Mouse (Mus musculus) spleen, adult 18-20 months (tissue): Measurements from ENCODE around the gene Stk39.
"Not testable (repeated sequence)": the region's sequence is repeated elsewhere in the genome, so short reads cannot be mapped to it uniquely, and the experiment has no call there.

Experiments used
- DNase-seq, 2 experiments: peaks; one replicate each; pipeline ENCODE4 v3.0.0; 2022; ENCODE audit warnings: mixed read lengths in 2 of 2

Gene Stk39

GRCm38 (mm10) chr2:68270836-68271235 lies 201.2 kb downstream of the Stk39 start:
- DNase-seq: no peak

- no peak for DNase-seq
Observed at GRCm38 (mm10) chr2:68269646-68270045, 202.4 kb downstream of the Stk39 start.

- no peak for DNase-seq
Observed at GRCm38 (mm10) chr2:68264826-68265225, 207.2 kb downstream of the Stk39 start.

- no peak for DNase-seq
Observed at GRCm38 (mm10) chr2:68260911-68261310, 211.2 kb downstream of the Stk39 start.

- no peak for DNase-seq
Observed at GRCm38 (mm10) chr2:68257571-68257970, 214.5 kb downstream of the Stk39 start.

DNA sequence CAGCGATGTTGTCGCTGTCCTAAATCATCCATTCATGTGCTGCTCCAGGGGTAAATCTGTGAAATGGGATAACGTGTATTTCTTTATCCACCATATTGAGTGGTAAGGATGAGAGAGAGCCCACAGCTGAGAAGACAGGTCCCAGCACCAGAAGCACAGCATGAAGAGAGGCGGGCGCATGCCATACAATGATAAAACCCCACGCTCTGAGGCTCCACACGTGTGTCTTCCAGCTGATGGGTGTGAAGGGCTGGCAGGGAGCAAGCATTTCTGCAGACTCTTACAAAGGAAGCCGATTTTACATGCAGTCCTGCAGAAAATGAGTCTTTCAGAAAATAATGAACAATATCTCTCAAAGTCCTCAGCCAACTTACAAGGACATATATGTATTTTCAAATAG lies 215.6 kb downstream of the Stk39 start:
- no peak for DNase-seq

GRCm38 (mm10) chr2:68254756-68255155 lies 217.3 kb downstream of the Stk39 start:
- no peak for DNase-seq

- no peak for DNase-seq
Observed at GRCm38 (mm10) chr2:68253222-68253621, 218.8 kb downstream of the Stk39 start.

DNA sequence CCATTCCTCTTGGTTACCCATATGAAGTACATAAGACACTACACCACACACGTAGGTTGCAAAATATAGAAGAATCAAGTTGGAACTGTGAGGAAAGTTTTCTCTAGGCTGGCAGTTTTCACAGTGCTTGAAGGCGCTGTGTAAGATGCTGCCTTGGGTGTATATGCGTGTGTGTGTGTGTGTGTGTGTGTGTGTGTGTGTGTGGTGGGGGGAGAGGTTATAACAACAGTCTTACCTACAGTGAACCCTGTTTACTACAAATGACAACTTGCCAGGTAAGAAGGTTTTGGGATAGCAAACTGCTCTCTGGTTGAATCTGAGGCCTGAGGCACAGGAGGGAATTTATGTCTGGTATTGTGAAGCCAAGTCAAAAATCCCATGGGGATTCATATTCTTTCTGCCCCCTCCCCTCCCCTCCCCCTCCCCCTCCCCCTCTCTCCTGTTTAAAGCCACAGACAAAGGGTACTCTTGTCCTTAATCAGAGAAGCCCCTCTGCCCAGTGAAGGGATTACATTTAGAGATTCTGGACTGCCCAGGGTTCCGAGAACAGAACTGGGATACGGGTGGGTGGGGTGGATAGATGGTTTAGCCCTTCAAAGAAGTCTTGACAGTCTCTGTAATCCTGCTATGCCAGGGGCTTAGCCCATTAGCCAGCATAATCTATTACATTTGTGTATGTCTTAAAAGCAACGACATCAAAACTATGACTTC lies 219.9 kb downstream of the Stk39 start:
- DNase-seq: no peak

GRCm38 (mm10) chr2:68250897-68251296 lies 221.2 kb downstream of the Stk39 start:
- no peak for DNase-seq

DNA sequence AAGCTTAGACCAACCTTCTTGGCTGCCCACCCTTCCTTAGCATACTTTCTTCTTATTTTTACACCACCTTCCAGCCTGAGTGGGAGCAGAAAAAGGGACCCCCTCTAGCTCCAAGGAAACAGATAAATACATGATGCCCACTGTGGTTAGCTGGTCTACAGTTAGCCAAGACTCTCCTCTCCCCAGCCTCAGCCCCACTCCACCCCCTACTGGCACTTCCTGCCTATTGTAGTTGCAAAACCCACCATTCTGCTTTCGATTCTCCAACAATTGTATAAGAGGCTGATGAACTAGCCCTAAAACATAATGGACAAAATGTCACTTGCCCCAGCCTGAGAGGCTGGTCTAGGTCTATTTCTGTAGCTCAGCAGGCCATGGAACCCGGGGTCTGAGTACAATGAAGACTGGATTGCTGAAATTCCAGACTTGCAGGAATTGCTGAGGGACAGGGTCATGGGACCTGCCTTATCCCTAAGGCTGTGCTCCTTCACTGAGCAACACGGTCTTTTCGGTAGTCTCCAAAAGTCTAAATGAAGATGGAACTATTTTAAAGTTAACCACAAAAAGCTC lies 222.1 kb downstream of the Stk39 start:
- DNase-seq: no peak

GRCm38 (mm10) chr2:68246284-68246683 lies 225.8 kb downstream of the Stk39 start:
- DNase-seq: no peak

- no peak for DNase-seq
Observed at GRCm38 (mm10) chr2:68244556-68244955, 227.5 kb downstream of the Stk39 start.

DNA sequence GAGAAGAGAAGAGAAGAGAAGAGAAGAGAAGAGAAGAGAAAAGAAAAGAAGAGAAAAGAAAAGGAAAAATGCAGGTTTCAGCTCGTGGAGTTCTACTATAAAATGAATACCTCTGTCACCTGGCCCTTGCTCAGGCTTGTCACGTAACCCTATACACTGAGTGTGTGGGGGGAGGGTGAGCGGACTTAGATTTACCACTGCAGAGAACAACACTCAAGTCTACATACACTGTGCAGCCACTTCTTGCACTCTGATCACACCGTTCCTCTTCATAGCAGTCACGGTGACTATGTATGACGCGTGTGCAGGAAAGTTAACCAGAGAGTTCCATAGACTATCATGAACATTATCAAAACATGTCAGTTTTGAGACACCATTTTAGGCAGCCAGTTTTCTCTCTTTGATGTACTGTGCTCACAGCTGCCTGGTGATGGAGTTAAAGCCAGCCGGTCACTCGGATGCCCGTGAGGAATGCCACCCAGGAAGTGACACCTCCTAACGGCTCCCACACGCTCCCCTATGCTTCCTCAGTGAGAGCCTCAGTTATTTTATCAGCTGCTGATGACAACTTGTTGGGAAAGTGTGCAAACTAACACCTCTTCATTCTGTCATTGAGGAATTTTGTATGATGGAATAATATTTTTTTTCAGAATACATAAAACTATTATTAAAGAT lies 228.1 kb downstream of the Stk39 start:
- no peak for DNase-seq

GRCm38 (mm10) chr2:68243273-68243672 lies 228.8 kb downstream of the Stk39 start:
- no peak for DNase-seq

DNA sequence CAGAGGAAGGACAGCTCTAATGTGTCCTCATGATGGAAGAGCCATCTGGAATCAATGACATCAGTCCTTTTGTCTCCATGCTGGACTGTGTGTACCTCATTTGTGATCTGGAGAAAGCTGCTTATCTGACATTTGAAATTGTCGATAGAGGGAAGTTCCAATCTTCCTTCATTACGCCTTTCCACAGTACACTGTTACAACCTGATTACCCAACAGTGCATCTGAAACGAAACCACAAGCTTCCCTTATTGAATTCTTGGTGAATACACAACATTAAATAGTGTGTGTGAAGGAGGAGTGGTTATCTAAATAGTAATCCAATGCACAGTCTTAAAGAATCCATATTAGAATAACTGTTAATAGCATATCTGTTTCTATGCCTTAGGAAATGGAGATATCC lies 230.0 kb downstream of the Stk39 start:
- no peak for DNase-seq

DNA sequence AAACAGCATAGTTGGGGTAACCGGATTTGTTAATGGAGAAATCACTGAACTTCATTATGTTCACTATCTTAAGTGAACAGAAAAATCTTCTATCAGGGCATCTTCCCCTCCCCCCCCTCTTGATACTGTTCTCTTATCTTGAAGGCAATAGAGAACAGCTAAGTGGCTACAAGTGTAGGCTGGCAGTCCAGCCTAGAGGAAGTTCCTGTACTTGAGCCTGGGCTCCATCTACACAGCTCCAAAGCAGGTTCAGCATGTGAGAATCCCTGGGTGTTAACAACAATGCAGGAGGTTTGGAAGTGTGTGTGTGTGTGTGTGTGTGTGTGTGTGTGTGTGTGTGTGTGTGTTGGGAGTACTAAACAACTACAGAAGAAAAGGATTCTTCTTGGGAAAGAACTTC lies 230.4 kb downstream of the Stk39 start:
- DNase-seq: no peak

DNA sequence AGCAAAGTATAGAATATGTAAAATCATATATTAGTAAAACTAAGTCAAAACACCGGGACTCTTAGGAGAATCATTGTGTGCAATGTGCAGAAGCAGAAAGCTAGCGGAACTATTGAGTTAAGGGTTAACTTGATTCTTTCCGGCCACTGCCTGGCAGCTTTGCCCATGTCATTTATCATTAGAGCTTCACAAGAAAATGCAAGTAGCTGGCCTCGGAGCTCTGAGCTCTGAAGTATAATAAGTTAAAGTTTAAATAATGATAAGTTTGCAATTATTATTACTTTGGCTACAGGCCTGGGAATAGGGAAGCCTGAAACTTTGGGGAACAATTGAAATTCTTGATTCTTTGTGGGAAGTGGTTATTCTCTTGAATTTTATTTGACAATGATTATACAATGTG lies 232.7 kb downstream of the Stk39 start:
- not testable (repeated sequence) for DNase-seq

- DNase-seq: no peak
Observed at GRCm38 (mm10) chr2:68232929-68233328, 239.1 kb downstream of the Stk39 start.

DNA sequence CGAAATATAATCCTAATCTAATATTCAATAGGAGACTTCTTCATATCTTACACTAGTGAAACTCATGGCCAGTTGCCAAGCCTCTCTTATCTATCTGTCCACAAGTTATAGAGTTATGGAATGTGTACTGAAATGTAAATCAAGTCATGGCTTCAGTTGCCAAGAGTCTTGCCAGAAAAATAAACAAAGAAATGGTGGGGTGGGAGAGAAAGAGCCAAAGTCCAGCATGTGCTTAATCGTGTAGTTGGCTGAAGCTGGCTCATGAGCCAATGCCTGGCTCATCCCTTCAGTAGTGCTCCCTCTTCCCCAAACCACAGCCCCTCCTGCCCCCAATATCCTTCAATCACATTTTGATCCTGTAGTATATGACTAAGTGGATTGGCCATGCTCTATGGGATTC lies 242.2 kb downstream of the Stk39 start:
- no peak for DNase-seq

GRCm38 (mm10) chr2:68229081-68229480 lies 243.0 kb downstream of the Stk39 start:
- DNase-seq: no peak

DNA sequence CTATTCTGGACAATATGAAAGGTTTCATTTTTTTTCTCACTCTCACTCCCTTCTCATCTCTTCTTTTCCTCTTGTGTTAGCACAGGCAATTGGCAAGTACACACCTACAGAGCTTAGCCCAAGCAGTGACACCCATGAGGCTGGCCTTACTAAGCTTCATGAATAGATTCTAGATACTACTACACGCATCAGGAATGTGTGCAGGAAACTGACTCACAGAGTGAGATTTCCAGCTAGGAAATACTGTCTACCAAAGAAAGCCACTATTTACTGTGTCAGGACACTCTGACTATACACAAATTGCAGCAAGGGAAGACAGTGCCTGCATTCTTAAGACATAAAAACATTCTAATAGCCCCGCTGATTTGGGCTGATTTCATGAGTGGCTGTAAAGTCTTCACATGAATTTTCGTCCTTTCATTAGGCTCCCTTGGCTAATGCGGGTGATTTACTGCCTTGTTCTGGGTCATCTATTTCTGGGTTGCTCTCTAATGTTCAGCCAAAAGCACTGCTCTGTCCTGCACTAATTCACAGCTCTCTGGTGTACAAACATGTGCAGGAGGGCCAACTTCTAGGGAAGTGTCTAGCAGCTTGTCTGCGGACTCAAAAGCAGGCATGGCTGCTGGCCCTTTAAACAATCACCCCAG lies 249.7 kb downstream of the Stk39 start:
- DNase-seq: no peak

DNA sequence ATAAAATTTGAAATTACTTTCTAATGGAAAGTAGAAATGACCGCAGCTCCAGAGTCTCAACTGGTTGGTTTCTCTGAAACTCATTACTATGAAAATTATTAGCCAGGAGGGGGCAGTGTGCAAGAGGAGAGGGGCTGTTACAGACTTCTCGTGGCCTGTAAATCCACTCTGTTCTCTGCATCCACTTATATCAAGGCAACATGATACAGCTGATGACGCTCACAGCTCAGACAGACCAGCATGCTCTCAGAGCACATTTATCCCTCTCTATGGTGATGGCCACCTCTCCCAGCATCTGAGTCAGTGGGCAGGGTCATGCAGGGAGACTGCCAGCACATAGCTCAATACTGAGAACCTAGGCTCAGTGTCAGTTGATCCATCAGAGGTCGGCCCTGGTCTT lies 250.8 kb downstream of the Stk39 start:
- DNase-seq: no peak

GRCm38 (mm10) chr2:68219823-68220222 lies 252.2 kb downstream of the Stk39 start:
- no peak for DNase-seq
